8 mouse cellular contexts compared by ENCODE assay signal in the genomic region with DNA sequence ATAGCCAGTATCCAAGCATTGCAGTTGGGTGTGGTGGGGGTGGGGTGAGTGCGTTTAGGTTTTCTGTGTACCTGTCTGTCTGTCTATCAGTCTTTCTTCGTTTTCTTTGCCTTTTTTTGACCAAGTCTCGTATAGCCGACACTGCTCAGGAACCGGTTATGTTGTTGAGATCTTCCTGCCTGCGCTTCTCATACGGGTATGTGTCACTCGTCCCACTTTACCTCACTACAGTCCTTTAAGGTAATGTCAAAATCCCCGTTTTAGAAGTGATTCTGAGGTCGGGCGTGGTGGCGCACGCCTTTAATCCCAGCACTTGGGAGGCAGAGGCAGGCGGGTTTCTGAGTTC. TPM values are rescaled to one million over a fixed set of nuclear protein-coding genes. Genes with fewer than 3 reads are reported as not detected.
A peak's percentile ranks its signal among the peaks of the same experiment; 100 is the strongest.
DNase-seq lines count a peak whose midpoint lies in the region; ATAC-seq lines count a peak whose summit lies in the region.

No protein-coding gene starts in this region.

- H3K9ac ChIP-seq in kidney, embryonic 16.5 days (replicated peaks; ENCODE audit: low read length), result peak overlapping the region; percentile 74
- peak overlapping the region; percentile 73 for H3K9ac ChIP-seq in hindbrain, embryonic 15.5 days
- peak overlapping the region; percentile 61; the same call in 1 of the 2 replicates for H3K9ac ChIP-seq in midbrain, embryonic 15.5 days

- peaks cover 6% of the 10 kb centered on the region for H3K4me1 ChIP-seq in kidney, embryonic 16.5 days (ENCODE audit: insufficient read depth, low read length)
- H3K4me1 ChIP-seq in brown adipose tissue, adult 24 weeks (ENCODE audit: control insufficient read depth, insufficient read depth, insufficient read length, low read length), result no peaks in the 10 kb centered on the region
- H3K4me1 ChIP-seq in hindbrain, embryonic 15.5 days (replicated peaks), result peaks cover 12% of the 10 kb centered on the region
- H3K4me1 ChIP-seq in midbrain, embryonic 15.5 days, result peaks cover 8% of the 10 kb centered on the region

- peak overlapping the region; percentile 89 for H3K4me3 ChIP-seq in kidney, embryonic 16.5 days (ENCODE audit: low read length)
- H3K4me3 ChIP-seq in brown adipose tissue, adult 24 weeks (ENCODE audit: insufficient read depth, low read depth, low read length), result peak overlapping the region; percentile 88
- H3K4me3 ChIP-seq in hindbrain, embryonic 15.5 days, result peak overlapping the region; percentile 79
- peak overlapping the region; percentile 66 for H3K4me3 ChIP-seq in midbrain, embryonic 15.5 days

- H3K9me3 ChIP-seq in kidney, embryonic 16.5 days (ENCODE audit: low read length), result no peaks in the 10 kb centered on the region
- no peaks in the 10 kb centered on the region for H3K9me3 ChIP-seq in hindbrain, embryonic 15.5 days
- H3K9me3 ChIP-seq in midbrain, embryonic 15.5 days, result no peaks in the 10 kb centered on the region

- peak overlapping the region; percentile 77 for H3K4me2 ChIP-seq in kidney, embryonic 16.5 days (replicated peaks; ENCODE audit: low read depth, low read length)
- peak overlapping the region; percentile 73 for H3K4me2 ChIP-seq in hindbrain, embryonic 15.5 days
- peak overlapping the region; percentile 72 for H3K4me2 ChIP-seq in midbrain, embryonic 15.5 days

- ATAC-seq in kidney, embryonic 16.5 days (ENCODE audit: low FRiP score, low TSS enrichment), result peak; percentile 62
- peak; percentile 78 for ATAC-seq in hindbrain, embryonic 15.5 days (ENCODE audit: low FRiP score, low read depth)
- peak; percentile 78 for ATAC-seq in midbrain, embryonic 15.5 days (replicated peaks)

- no peaks in the 10 kb centered on the region for H3K27me3 ChIP-seq in kidney, embryonic 16.5 days (ENCODE audit: insufficient read depth, low read length)
- no peaks in the 10 kb centered on the region for H3K27me3 ChIP-seq in hindbrain, embryonic 15.5 days
- no peaks in the 10 kb centered on the region for H3K27me3 ChIP-seq in midbrain, embryonic 15.5 days (replicated peaks)

- no peak for DNase-seq in kidney, adult 18-20 months
- no peak for DNase-seq in cerebellum, adult 11-12 months
- DNase-seq in retina, postnatal 1 day, result no peak
- no peak for DNase-seq in kidney, postnatal 4 days

- no peaks in the 10 kb centered on the region for H3K36me3 ChIP-seq in kidney, embryonic 16.5 days (ENCODE audit: insufficient read depth, low read length)
- H3K36me3 ChIP-seq in hindbrain, embryonic 15.5 days, result no peaks in the 10 kb centered on the region
- no peaks in the 10 kb centered on the region for H3K36me3 ChIP-seq in midbrain, embryonic 15.5 days (replicated peaks)

- 9% methylated on average over 14 of the region's 14 CpGs for WGBS in kidney, embryonic 16.5 days
- 11% methylated on average over 14 of the region's 14 CpGs for WGBS in hindbrain, embryonic 15.5 days
- WGBS in midbrain, embryonic 15.5 days, result 10% methylated on average over 14 of the region's 14 CpGs

- H3K27ac ChIP-seq in kidney, embryonic 16.5 days (ENCODE audit: low read length), result no peak overlapping the region
- H3K27ac ChIP-seq in brown adipose tissue, adult 24 weeks (replicated peaks; ENCODE audit: low read depth, low read length), result no peak overlapping the region
- peak overlapping the region; percentile 86; the same call in 1 of the 2 replicates for H3K27ac ChIP-seq in hindbrain, embryonic 15.5 days (replicated peaks)
- peak overlapping the region; percentile 81 for H3K27ac ChIP-seq in midbrain, embryonic 15.5 days

RNA-seq across cellular contexts. Expression of a gene that starts 0.6 kb away (rescaled TPM):
- polyA plus RNA-seq in kidney, embryonic 16.5 days (2015; fragmentation: Nextera tagmentation; extraction: Ambion mirVana), result 16.2 and 16.9 TPM in 2 replicates
- 5.8 and 10.1 TPM in 2 replicates for polyA plus RNA-seq in brown adipose tissue, adult 24 weeks (2012; ENCODE audit: insufficient read depth, insufficient read length, missing spikeins)
- polyA plus RNA-seq in hindbrain, embryonic 15.5 days (2015; fragmentation: Nextera tagmentation; extraction: Ambion mirVana), result 6.6 and 7.6 TPM in 2 replicates
- 6.8 and 7.7 TPM in 2 replicates for polyA plus RNA-seq in midbrain, embryonic 15.5 days (2015; fragmentation: Nextera tagmentation; extraction: Ambion mirVana)

RNA-seq across cellular contexts. Expression of a gene that starts 24.7 kb away (rescaled TPM):
- 0.35 and 0.39 TPM in 2 replicates for polyA plus RNA-seq in kidney, embryonic 16.5 days (2015; fragmentation: Nextera tagmentation; extraction: Ambion mirVana)
- polyA plus RNA-seq in brown adipose tissue, adult 24 weeks (2012; ENCODE audit: insufficient read depth, insufficient read length, missing spikeins), result not detected in 2 replicates
- 0.18 and 0.39 TPM in 2 replicates for polyA plus RNA-seq in hindbrain, embryonic 15.5 days (2015; fragmentation: Nextera tagmentation; extraction: Ambion mirVana)
- polyA plus RNA-seq in midbrain, embryonic 15.5 days (2015; fragmentation: Nextera tagmentation; extraction: Ambion mirVana), result 0.26 TPM in 1 of 2 replicates, not detected in the other

Comparison
In these comparisons a context has a peak if more than half of its experiments do, and no peak if none do; other contexts are left out.
1. H3K27ac ChIP-seq: peak in hindbrain, embryonic 15.5 days (single experiment) and midbrain, embryonic 15.5 days (single experiment); none in kidney, embryonic 16.5 days (single experiment) and brown adipose tissue, adult 24 weeks (single experiment).
2. Peak in every context shown above with its lines, with median percentiles within 50 percentile points of each other: ATAC-seq, H3K4me2 ChIP-seq, H3K4me3 ChIP-seq and H3K9ac ChIP-seq.